Mouse (Mus musculus): ENCODE results near the gene Dpt.
"Not testable (repeated sequence)": the region's sequence is repeated elsewhere in the genome, so short reads cannot be mapped to it uniquely, and the experiment has no call there.

Dpt gene

GRCm38 (mm10) chr1:164796471-164796870 is at the start of gene Dpt:
TSS of gene Dpt (plus strand) at chr1:164796644.
- DNase-seq (ENCODE audit: low spot score) = peak; percentile 43

GRCm38 (mm10) chr1:164753736-164754135 is 42.7 kb upstream of the Dpt start:
- DNase-seq (ENCODE audit: low spot score) = no peak

- DNase-seq (ENCODE audit: low spot score) = no peak
Observed at GRCm38 (mm10) chr1:164755671-164756070, 40.8 kb upstream of the Dpt start.

- DNase-seq (ENCODE audit: low spot score) = no peak
Observed at GRCm38 (mm10) chr1:164756951-164757350, 39.5 kb upstream of the Dpt start.

- DNase-seq (ENCODE audit: low spot score) = no peak
Observed at GRCm38 (mm10) chr1:164758401-164758800, 38.0 kb upstream of the Dpt start.

GRCm38 (mm10) chr1:164762276-164762675 is 34.2 kb upstream of the Dpt start:
- DNase-seq (ENCODE audit: low spot score) = peak; percentile 22

- no peak for DNase-seq (ENCODE audit: low spot score)
Observed at GRCm38 (mm10) chr1:164766646-164767045, 29.8 kb upstream of the Dpt start.

- peak; percentile 76 for DNase-seq (ENCODE audit: low spot score)
Observed at GRCm38 (mm10) chr1:164770611-164771010, 25.8 kb upstream of the Dpt start.

- DNase-seq (ENCODE audit: low spot score) = no peak
Observed at GRCm38 (mm10) chr1:164780851-164781510, 15.5 kb upstream of the Dpt start.

- DNase-seq (ENCODE audit: low spot score) = no peak
Observed at GRCm38 (mm10) chr1:164786165-164786564, 10.3 kb upstream of the Dpt start.

- DNase-seq (ENCODE audit: low spot score) = no peak
Observed at GRCm38 (mm10) chr1:164787771-164788170, 8.7 kb upstream of the Dpt start.

- no peak for DNase-seq (ENCODE audit: low spot score)
Observed at GRCm38 (mm10) chr1:164788292-164788691, 8.2 kb upstream of the Dpt start.

- DNase-seq (ENCODE audit: low spot score) = not testable (repeated sequence)
Observed at GRCm38 (mm10) chr1:164790296-164790695, 6.1 kb upstream of the Dpt start.

- no peak for DNase-seq (ENCODE audit: low spot score)
Observed at GRCm38 (mm10) chr1:164793049-164793448, 3.4 kb upstream of the Dpt start.

GRCm38 (mm10) chr1:164797746-164798285 is 1.4 kb downstream of the Dpt start:
- no peak for DNase-seq (ENCODE audit: low spot score)

- peak; percentile 38 for DNase-seq (ENCODE audit: low spot score)
Observed at GRCm38 (mm10) chr1:164798471-164798922, 2.1 kb downstream of the Dpt start.

GRCm38 (mm10) chr1:164799161-164799560 is 2.7 kb downstream of the Dpt start:
- no peak for DNase-seq (ENCODE audit: low spot score)

- DNase-seq (ENCODE audit: low spot score) = no peak
Observed at GRCm38 (mm10) chr1:164804277-164804676, 7.8 kb downstream of the Dpt start.

GRCm38 (mm10) chr1:164804751-164805435 is 8.4 kb downstream of the Dpt start:
- no peak for DNase-seq (ENCODE audit: low spot score)

- peak; percentile 19 for DNase-seq (ENCODE audit: low spot score)
Observed at GRCm38 (mm10) chr1:164809371-164809770, 12.9 kb downstream of the Dpt start.

- no peak for DNase-seq (ENCODE audit: low spot score)
Observed at GRCm38 (mm10) chr1:164811296-164811695, 14.9 kb downstream of the Dpt start.

GRCm38 (mm10) chr1:164814243-164814642 is 17.8 kb downstream of the Dpt start:
- no peak for DNase-seq (ENCODE audit: low spot score)

- no peak for DNase-seq (ENCODE audit: low spot score)
Observed at GRCm38 (mm10) chr1:164815330-164815729, 18.9 kb downstream of the Dpt start.

All from lung, postnatal 25 days (tissue).